Mouse (Mus musculus) CH12.LX (cell line): ENCODE results near the gene Dnajc11.

Experiments
- CHD1 ChIP-seq: IDR thresholded peaks from 2 replicates; pipeline ENCODE4 v1.6.1; 2012; ENCODE audit warnings: low read depth, low read length, improper control_type of control experiment, inconsistent platforms
- CTCF ChIP-seq, 2 experiments: IDR thresholded peaks in 1 of 2; conservative IDR thresholded peaks in 1 of 2; 2 replicates each; pipeline ENCODE4 v1.5.1; 2011 to 2012; ENCODE audit warnings: low read depth in 2 of 2, low read length in 2 of 2, improper control_type of control experiment in 1 of 2, inconsistent platforms in 1 of 2, mild to moderate bottlenecking in 1 of 2, moderate library complexity in 1 of 2
- EP300 ChIP-seq: IDR thresholded peaks from 2 replicates; pipeline ENCODE4 v1.6.1; 2011; ENCODE audit warnings: low read length, improper control_type of control experiment
- GABPA ChIP-seq: IDR thresholded peaks from 2 replicates; pipeline ENCODE4 v1.6.1; 2012; ENCODE audit warnings: low read depth, low read length, improper control_type of control experiment, inconsistent platforms; ENCODE audit not compliant: insufficient replicate concordance
- HCFC1 ChIP-seq: IDR thresholded peaks from 2 replicates; pipeline ENCODE4 v1.6.1; 2012; ENCODE audit warnings: low read depth, mild to moderate bottlenecking, inconsistent platforms, low read length, improper control_type of control experiment
- KAT2A ChIP-seq: IDR thresholded peaks from 2 replicates; pipeline ENCODE4 v1.6.1; 2012; ENCODE audit warnings: low read length, improper control_type of control experiment, inconsistent platforms; ENCODE audit not compliant: insufficient replicate concordance
- MAFK ChIP-seq: IDR thresholded peaks from 2 replicates; pipeline ENCODE4 v1.6.1; 2011; ENCODE audit warnings: low read length, improper control_type of control experiment; ENCODE audit not compliant: insufficient replicate concordance
- POLR2A ChIP-seq: IDR thresholded peaks from 2 replicates; pipeline ENCODE4 v1.6.1; 2011; ENCODE audit warnings: low read depth, mild to moderate bottlenecking, improper control_type of control experiment, low read length
- POLR2AphosphoS2 ChIP-seq: IDR thresholded peaks from 2 replicates; pipeline ENCODE4 v1.6.1; 2011; ENCODE audit warnings: low read depth, low read length, improper control_type of control experiment
- SIN3A ChIP-seq: IDR thresholded peaks from 2 replicates; pipeline ENCODE4 v1.6.1; 2012; ENCODE audit warnings: low read length, improper control_type of control experiment, inconsistent platforms
- UBTF ChIP-seq: IDR thresholded peaks from 2 replicates; pipeline ENCODE4 v1.6.1; 2012; ENCODE audit warnings: low read depth, mild to moderate bottlenecking, inconsistent platforms, low read length, improper control_type of control experiment, moderate library complexity
- ZC3H11A ChIP-seq: IDR thresholded peaks from 2 replicates; pipeline ENCODE4 v1.6.1; 2012; ENCODE audit warnings: low read depth, mild to moderate bottlenecking, inconsistent platforms, low read length, improper control_type of control experiment

- TF ChIP-seq CTCF (conservative IDR thresholded peaks at IDR 0.05 in 1 of 2, IDR thresholded peaks at IDR 0.05 in 1 of 2; ENCODE audit: low read depth in 2 of 2, low read length in 2 of 2) (no peak), EP300 (no peak), POLR2AphosphoS2 (no peak), KAT2A (no peak), POLR2A (no peak), SIN3A (no peak), ZC3H11A (no peak), CHD1 (no peak), UBTF (no peak), GABPA (no peak), MAFK (no peak), HCFC1 (no peak)
These were observed 19.7 kb downstream of the Dnajc11 start for GRCm38 (mm10) chr4:151953209-151953608.
